Mouse (Mus musculus) limb, embryonic 12.5 days (tissue): ENCODE measurements around the gene Gm10295. TPM values are rescaled to one million over a fixed set of nuclear protein-coding genes. Genes with fewer than 3 reads are reported as not detected.

Experiments
- ATAC-seq: fragments of 200-750 bp; cut with Nextera tagmentation; 2 replicates; pipeline ENCODE4 v1.8.0; 2017; ENCODE audit warnings: low read depth, moderate TSS enrichment; ENCODE audit not compliant: insufficient number of reproducible peaks, insufficient read depth, low FRiP score, low TSS enrichment
- H3K27ac ChIP-seq: fragments of 300-500 bp; sonication (generic); 2 replicates; pipeline ENCODE4 v1.5.1; 2016; ENCODE audit warnings: mild to moderate bottlenecking, moderate library complexity
- H3K27me3 ChIP-seq: fragments of 300-500 bp; sonication (generic); 2 replicates; pipeline ENCODE4 v1.6.1; 2016; ENCODE audit warnings: mild to moderate bottlenecking, moderate library complexity
- H3K36me3 ChIP-seq: fragments of 300-500 bp; sonication (generic); 2 replicates; pipeline ENCODE4 v1.6.1; 2016; ENCODE audit warnings: mild to moderate bottlenecking, moderate library complexity
- H3K4me1 ChIP-seq: fragments of 300-500 bp; sonication (generic); replicated peaks from 2 replicates; pipeline ENCODE4 v1.6.1; 2016
- H3K4me2 ChIP-seq: fragments of 300-500 bp; sonication (generic); 2 replicates; pipeline ENCODE4 v1.6.1; 2016; ENCODE audit warnings: mild to moderate bottlenecking, moderate library complexity
- H3K4me3 ChIP-seq: fragments of 300-500 bp; sonication (generic); replicated peaks from 2 replicates; pipeline ENCODE4 v1.5.1; 2016; ENCODE audit warnings: mild to moderate bottlenecking
- H3K9ac ChIP-seq: fragments of 300-500 bp; sonication (generic); replicated peaks from 2 replicates; pipeline ENCODE4 v1.6.1; 2016; ENCODE audit warnings: mild to moderate bottlenecking, moderate library complexity
- H3K9me3 ChIP-seq: fragments of 300-500 bp; sonication (generic); 2 replicates; pipeline ENCODE4 v1.6.1; 2016; ENCODE audit warnings: mild to moderate bottlenecking, moderate library complexity
- WGBS: fragments of 180-500 bp; shearing (Covaris S2); methylation state at CpG from one replicate; pipeline ENCODE4 v1.1.7; 2016; 5-methylcytosine and 5-hydroxymethylcytosine counted together
- polyA plus RNA-seq: library from polyadenylated mRNA; unstranded; fragments of >200 nt; fragmentation: Nextera tagmentation; extraction: Ambion mirVana; gene quantifications from 2 replicates; pipeline ENCODE4 v1.2.1, GENCODE M21; 2016

The Gm10295 gene
- not detected in 2 replicates for polyA plus RNA-seq

- no peak within 1 kb of the TSS for H3K4me2 ChIP-seq
- H3K36me3 ChIP-seq: no peaks in the 10 kb centered on the region
- H3K27ac ChIP-seq: no peak within 1 kb of the TSS
- 28% methylated on average over 11 of the region's 11 CpGs for WGBS
- H3K9me3 ChIP-seq: no peaks in the 10 kb centered on the region
- H3K4me3 ChIP-seq: no peak within 1 kb of the TSS
- no peak for ATAC-seq
- no peak within 1 kb of the TSS for H3K9ac ChIP-seq
- H3K27me3 ChIP-seq: peaks cover 11% of the 10 kb centered on the region
- peaks cover 5% of the 10 kb centered on the region; the same call in 1 of the 2 replicates for H3K4me1 ChIP-seq
Observed at GRCm38 (mm10) chr7:71351364-71351763, at the start of gene Gm10295. Gene Gm10295 (minus strand): TSS chr7:71351485.

GRCm38 (mm10) chr7:71401032-71401431 lies 49.7 kb upstream of the Gm10295 start:
- no peaks in the 10 kb centered on the region for H3K9me3 ChIP-seq
- no peak overlapping the region for H3K4me2 ChIP-seq
- no peaks in the 10 kb centered on the region for H3K27me3 ChIP-seq
- H3K4me1 ChIP-seq: no peaks in the 10 kb centered on the region
- no peak for ATAC-seq
- H3K4me3 ChIP-seq: no peak overlapping the region
- no peaks in the 10 kb centered on the region for H3K36me3 ChIP-seq
- no peak overlapping the region for H3K9ac ChIP-seq
- H3K27ac ChIP-seq: no peak overlapping the region
- 57% methylated on average over 2 of the region's 2 CpGs for WGBS

GRCm38 (mm10) chr7:71399891-71400632 lies 48.8 kb upstream of the Gm10295 start:
- Histone ChIP-seq H3K27ac (no peak overlapping the region), H3K4me1 (no peaks in the 10 kb centered on the region), H3K4me2 (no peak overlapping the region), H3K9me3 (no peaks in the 10 kb centered on the region), H3K9ac (no peak overlapping the region), H3K4me3 (no peak overlapping the region), H3K27me3 (no peaks in the 10 kb centered on the region), H3K36me3 (no peaks in the 10 kb centered on the region)
- 63% methylated on average over 5 of the region's 5 CpGs for WGBS
- no peak for ATAC-seq

GRCm38 (mm10) chr7:71398959-71399756 lies 47.9 kb upstream of the Gm10295 start:
- no peaks in the 10 kb centered on the region for H3K27me3 ChIP-seq
- no peak overlapping the region for H3K9ac ChIP-seq
- H3K9me3 ChIP-seq: no peaks in the 10 kb centered on the region
- no peak for ATAC-seq
- no peaks in the 10 kb centered on the region for H3K36me3 ChIP-seq
- no peak overlapping the region for H3K4me2 ChIP-seq
- WGBS: 57% methylated on average over 10 of the region's 10 CpGs
- H3K4me1 ChIP-seq: no peaks in the 10 kb centered on the region
- no peak overlapping the region for H3K27ac ChIP-seq
- no peak overlapping the region for H3K4me3 ChIP-seq

- no peak for ATAC-seq
- Histone ChIP-seq H3K27ac (no peak overlapping the region), H3K36me3 (no peaks in the 10 kb centered on the region), H3K9me3 (no peaks in the 10 kb centered on the region), H3K4me1 (no peaks in the 10 kb centered on the region), H3K4me3 (no peak overlapping the region), H3K9ac (no peak overlapping the region), H3K27me3 (no peaks in the 10 kb centered on the region), H3K4me2 (no peak overlapping the region)
- WGBS: 82% methylated on average over 1 of the region's 1 CpGs
Observed at GRCm38 (mm10) chr7:71398389-71398788, 47.1 kb upstream of the Gm10295 start.

- no peak overlapping the region for H3K27ac ChIP-seq
- no peaks in the 10 kb centered on the region for H3K9me3 ChIP-seq
- no peaks in the 10 kb centered on the region for H3K27me3 ChIP-seq
- H3K9ac ChIP-seq: no peak overlapping the region
- WGBS: 9% methylated on average over 4 of the region's 4 CpGs
- ATAC-seq: no peak
- H3K36me3 ChIP-seq: no peaks in the 10 kb centered on the region
- H3K4me3 ChIP-seq: no peak overlapping the region
- H3K4me2 ChIP-seq: no peak overlapping the region
- H3K4me1 ChIP-seq: no peaks in the 10 kb centered on the region; the same call in 1 of the 2 replicates
Observed at GRCm38 (mm10) chr7:71392795-71393341, 41.6 kb upstream of the Gm10295 start.

GRCm38 (mm10) chr7:71391333-71391732 lies 40.0 kb upstream of the Gm10295 start:
- ATAC-seq: no peak
- H3K36me3 ChIP-seq: no peaks in the 10 kb centered on the region
- H3K4me1 ChIP-seq: no peaks in the 10 kb centered on the region; the same call in 1 of the 2 replicates
- H3K9ac ChIP-seq: no peak overlapping the region
- 84% methylated on average over 5 of the region's 5 CpGs for WGBS
- no peak overlapping the region for H3K4me2 ChIP-seq
- H3K4me3 ChIP-seq: no peak overlapping the region
- H3K27ac ChIP-seq: no peak overlapping the region
- no peaks in the 10 kb centered on the region for H3K27me3 ChIP-seq
- H3K9me3 ChIP-seq: no peaks in the 10 kb centered on the region

GRCm38 (mm10) chr7:71390291-71390690 lies 39.0 kb upstream of the Gm10295 start:
- Histone ChIP-seq H3K9me3 (no peaks in the 10 kb centered on the region), H3K4me1 (peaks cover 4% of the 10 kb centered on the region), H3K4me2 (no peak overlapping the region), H3K27me3 (no peaks in the 10 kb centered on the region), H3K9ac (no peak overlapping the region), H3K4me3 (no peak overlapping the region), H3K27ac (no peak overlapping the region), H3K36me3 (no peaks in the 10 kb centered on the region)
- ATAC-seq: no peak
- 79% methylated on average over 2 of the region's 2 CpGs for WGBS

GRCm38 (mm10) chr7:71386050-71386449 lies 34.8 kb upstream of the Gm10295 start:
- H3K4me2 ChIP-seq: no peak overlapping the region
- no peak overlapping the region for H3K9ac ChIP-seq
- ATAC-seq: no peak
- H3K4me1 ChIP-seq: peaks cover 23% of the 10 kb centered on the region
- H3K27me3 ChIP-seq: no peaks in the 10 kb centered on the region
- no peak overlapping the region for H3K4me3 ChIP-seq
- H3K27ac ChIP-seq: no peak overlapping the region
- H3K36me3 ChIP-seq: no peaks in the 10 kb centered on the region
- 30% methylated on average over 6 of the region's 6 CpGs for WGBS
- H3K9me3 ChIP-seq: no peaks in the 10 kb centered on the region

GRCm38 (mm10) chr7:71384921-71385320 lies 33.6 kb upstream of the Gm10295 start:
- Histone ChIP-seq H3K4me3 (no peak overlapping the region), H3K4me2 (no peak overlapping the region), H3K4me1 (peaks cover 32% of the 10 kb centered on the region), H3K9me3 (no peaks in the 10 kb centered on the region), H3K27me3 (no peaks in the 10 kb centered on the region), H3K36me3 (no peaks in the 10 kb centered on the region), H3K9ac (no peak overlapping the region), H3K27ac (no peak overlapping the region)
- WGBS: 24% methylated on average over 7 of the region's 7 CpGs
- no peak for ATAC-seq
